Mouse (Mus musculus) intestine, embryonic 14.5 days (tissue): ENCODE measurements around the gene March4. TPM values are rescaled to one million over a fixed set of nuclear protein-coding genes. Genes with fewer than 3 reads are reported as not detected.
A peak's percentile ranks its signal among the peaks of the same experiment; 100 is the strongest.

Experiments
- ATAC-seq: fragments of 200-750 bp; cut with Nextera tagmentation; replicated peaks from 2 replicates; pipeline ENCODE4 v1.8.0; 2017; ENCODE audit warnings: low read depth, moderate number of reproducible peaks, moderate TSS enrichment, moderate library complexity; ENCODE audit not compliant: low FRiP score, low TSS enrichment
- DNase-seq: peaks from one replicate; pipeline ENCODE4 v3.0.0-alpha.2; 2018; ENCODE audit warnings: low spot score
- H3K27ac ChIP-seq: fragments of 300-500 bp; sonication (generic); 2 replicates; pipeline ENCODE4 v1.5.1; 2014; ENCODE audit warnings: low read depth, mild to moderate bottlenecking, control low read depth
- H3K27me3 ChIP-seq: fragments of 300-500 bp; sonication (generic); replicated peaks from 2 replicates; pipeline ENCODE4 v1.6.1; 2014; ENCODE audit warnings: low read length, control low read depth; ENCODE audit not compliant: control insufficient read depth, insufficient read depth
- H3K36me3 ChIP-seq: fragments of 300-500 bp; sonication (generic); 2 replicates; pipeline ENCODE4 v1.6.1; 2014; ENCODE audit warnings: low read length, control low read depth; ENCODE audit not compliant: control insufficient read depth, insufficient read depth
- H3K4me1 ChIP-seq: fragments of 300-500 bp; sonication (generic); replicated peaks from 2 replicates; pipeline ENCODE4 v1.6.1; 2014; ENCODE audit warnings: low read length, control low read depth, mixed read lengths; ENCODE audit not compliant: control insufficient read depth, insufficient read depth
- H3K4me2 ChIP-seq: fragments of 300-500 bp; sonication (generic); 2 replicates; pipeline ENCODE4 v1.6.1; 2014; ENCODE audit warnings: low read length
- H3K4me3 ChIP-seq: fragments of 300-500 bp; sonication (generic); 2 replicates; pipeline ENCODE4 v1.5.1; 2014; ENCODE audit warnings: low read depth, low read length, control low read depth, mixed read lengths
- H3K9ac ChIP-seq: fragments of 300-500 bp; sonication (generic); 2 replicates; pipeline ENCODE4 v1.6.1; 2014; ENCODE audit warnings: mild to moderate bottlenecking, low read length
- H3K9me3 ChIP-seq: fragments of 300-500 bp; sonication (generic); 2 replicates; pipeline ENCODE4 v1.6.1; 2016; ENCODE audit warnings: low read length, control low read depth; ENCODE audit not compliant: control insufficient read depth
- WGBS: fragments of 180-500 bp; shearing (Covaris S2); extraction: QIAGEN DNeasy Blood & Tissue Kit; methylation state at CpG from one replicate; pipeline ENCODE4 v1.1.7; 2014; 5-methylcytosine and 5-hydroxymethylcytosine counted together
- polyA plus RNA-seq: library from polyadenylated mRNA; unstranded; fragments of >200 nt; fragmentation: Nextera tagmentation; extraction: Ambion mirVana; gene quantifications from 2 replicates; pipeline ENCODE4 v1.2.1, GENCODE M21; 2014

Gene March4
- polyA plus RNA-seq, 1 experiment from 2014 or later, result 0.66 TPM

DNA sequence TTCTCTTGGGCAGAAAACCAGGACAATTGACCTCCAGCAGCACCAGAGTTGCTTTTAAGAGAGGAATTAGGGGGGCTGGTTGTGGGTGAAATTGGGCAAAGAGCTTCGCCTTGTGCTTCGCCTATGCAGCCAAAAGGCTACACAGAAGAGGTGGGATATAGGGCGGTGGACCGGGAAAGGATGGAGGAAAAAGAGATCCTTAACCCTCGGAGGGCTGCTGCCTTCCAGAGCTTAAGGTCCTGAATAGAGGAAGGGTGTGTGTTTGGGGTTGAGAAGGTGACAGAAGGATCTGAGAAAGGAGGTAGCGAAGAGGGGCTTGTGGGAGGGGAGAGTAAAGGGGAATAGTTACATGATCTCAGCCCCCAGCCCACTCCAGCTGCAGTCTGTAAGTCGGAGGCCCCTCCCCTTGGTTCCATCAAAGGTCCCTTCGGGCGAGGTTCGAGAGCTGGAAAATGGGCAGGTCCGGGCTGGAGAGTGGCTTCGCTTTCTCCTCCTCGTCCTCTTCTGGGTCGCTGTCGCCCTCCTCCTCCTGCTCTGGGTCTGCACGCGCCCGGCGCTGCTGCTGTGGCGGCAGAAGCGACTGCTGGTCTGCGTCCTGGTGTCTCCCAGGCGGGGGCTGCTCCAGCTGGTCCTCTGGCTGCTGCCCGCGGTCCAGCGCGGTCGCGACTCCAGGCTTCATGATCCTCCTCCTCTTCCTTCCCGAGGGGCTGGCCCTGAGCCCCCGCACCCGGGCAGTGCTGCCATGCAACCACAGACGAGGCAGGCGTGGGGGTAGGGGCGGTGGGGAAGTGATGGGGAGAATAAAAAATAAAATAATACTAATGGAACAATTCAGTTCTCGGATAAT, 782 bp downstream of the March4 start:
- peak; percentile 55 for DNase-seq
- peaks cover 9% of the 10 kb centered on the region; the same call in 1 of the 2 replicates for H3K4me1 ChIP-seq

DNA sequence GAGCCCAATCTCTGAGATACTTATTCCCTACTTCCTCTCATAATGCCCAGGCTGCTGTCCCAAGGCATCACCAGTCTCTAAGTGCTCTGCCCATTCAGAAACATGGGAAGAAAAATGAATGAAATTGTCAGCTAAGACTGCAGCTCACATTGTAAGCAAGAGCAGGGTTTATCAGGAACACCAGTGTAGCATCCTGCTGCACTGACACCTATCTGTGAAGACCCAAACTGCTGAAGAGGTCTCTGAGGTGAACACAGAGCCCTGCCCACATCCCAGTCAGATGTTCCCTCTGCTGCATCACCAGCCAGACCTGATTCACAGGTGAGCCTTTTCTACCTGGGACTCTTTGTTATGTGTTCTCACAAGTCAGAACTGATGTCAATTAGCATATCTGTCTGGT, 3.3 kb downstream of the March4 start:
- peaks cover 31% of the 10 kb centered on the region for H3K27me3 ChIP-seq
- ATAC-seq (no peak), DNase-seq (no peak)
- H3K4me3 ChIP-seq, result no peak overlapping the region
- no peak overlapping the region for H3K9ac ChIP-seq
- no peaks in the 10 kb centered on the region for H3K9me3 ChIP-seq
- H3K4me2 ChIP-seq, result no peak overlapping the region
- H3K27ac ChIP-seq, result no peak overlapping the region
- H3K36me3 ChIP-seq, result no peaks in the 10 kb centered on the region
- peaks cover 9% of the 10 kb centered on the region; the same call in 1 of the 2 replicates for H3K4me1 ChIP-seq

More for the DNA sequence above, 782 bp downstream of the March4 start:
- 3% methylated on average over 35 of the region's 36 CpGs for WGBS
- Histone ChIP-seq H3K4me2 (peak overlapping the region; percentile 55), H3K4me3 (peak overlapping the region; percentile 26), H3K9ac (no peak overlapping the region), H3K27ac (no peak overlapping the region), H3K27me3 (peaks cover 31% of the 10 kb centered on the region), H3K9me3 (no peaks in the 10 kb centered on the region), H3K36me3 (no peaks in the 10 kb centered on the region)
- 0 out of 2 replicates have a peak, but pooled peaks have one; percentile 27 for ATAC-seq

DNA sequence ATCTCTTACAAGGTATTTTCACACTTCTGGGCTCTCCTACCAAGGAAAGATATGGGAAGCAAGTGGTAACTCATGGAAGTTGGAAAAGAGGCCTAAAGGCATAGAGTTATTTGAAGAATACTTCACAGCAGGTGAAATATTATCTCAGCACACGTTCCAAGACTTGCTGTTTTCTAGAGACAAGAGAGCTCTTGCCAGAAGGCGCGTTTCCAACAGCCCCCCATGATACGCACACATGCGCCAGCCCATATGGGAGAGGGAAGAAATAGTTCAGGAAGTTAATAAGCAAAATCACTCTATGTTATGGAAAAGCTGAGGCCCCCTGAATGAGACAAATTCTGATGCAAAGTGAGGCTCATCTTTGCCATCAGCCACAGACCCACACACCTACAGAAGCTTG, 3.8 kb downstream of the March4 start:
- Histone ChIP-seq H3K36me3 (no peaks in the 10 kb centered on the region), H3K27ac (no peak overlapping the region), H3K4me2 (no peak overlapping the region), H3K4me1 (peaks cover 9% of the 10 kb centered on the region; the same call in 1 of the 2 replicates), H3K9ac (no peak overlapping the region), H3K4me3 (no peak overlapping the region), H3K9me3 (no peaks in the 10 kb centered on the region), H3K27me3 (peaks cover 31% of the 10 kb centered on the region)
- no peak for DNase-seq
- ATAC-seq, result no peak
- 83% methylated on average over 5 of the region's 5 CpGs for WGBS

DNA sequence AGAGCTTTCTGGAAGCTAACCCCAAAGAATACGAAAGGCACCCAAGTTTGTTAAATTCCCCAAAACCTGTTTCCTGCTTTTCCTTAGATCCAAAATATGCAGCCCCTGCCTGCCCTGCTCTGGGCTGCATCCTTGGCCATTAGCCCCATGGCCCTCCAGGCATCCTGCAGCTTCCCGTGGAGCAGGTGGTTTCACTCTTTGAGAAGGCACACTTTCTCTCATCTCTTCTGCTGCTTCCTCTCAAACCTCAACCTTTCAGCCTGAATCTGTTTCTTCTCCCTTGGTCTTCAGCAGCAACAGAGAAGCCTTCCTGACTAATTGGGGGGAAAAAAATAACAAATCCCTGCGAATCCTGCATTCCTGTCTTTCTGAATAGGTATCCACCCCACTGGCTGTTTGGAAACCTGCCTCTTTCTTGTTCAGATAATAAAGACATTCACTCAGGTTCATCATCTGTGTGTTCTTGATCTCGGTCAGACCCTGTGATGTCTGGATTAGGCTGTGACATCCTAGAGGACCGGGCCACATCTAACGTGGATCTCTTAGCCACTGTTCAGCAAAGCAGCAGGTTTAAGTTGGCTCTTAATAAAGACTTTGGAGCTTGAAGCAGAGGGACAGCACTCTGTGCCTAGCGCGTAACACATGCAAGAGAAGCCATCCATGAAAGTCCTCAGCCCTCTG, 6.1 kb downstream of the March4 start:
- 74% methylated on average over 8 of the region's 8 CpGs for WGBS
- no peaks in the 10 kb centered on the region for H3K9me3 ChIP-seq
- H3K4me1 ChIP-seq, result no peaks in the 10 kb centered on the region
- H3K9ac ChIP-seq, result no peak overlapping the region
- DNase-seq, result no peak
- H3K4me3 ChIP-seq, result no peak overlapping the region
- no peak for ATAC-seq
- H3K27me3 ChIP-seq, result peaks cover 18% of the 10 kb centered on the region
- no peak overlapping the region for H3K27ac ChIP-seq
- H3K36me3 ChIP-seq, result no peaks in the 10 kb centered on the region
- no peak overlapping the region for H3K4me2 ChIP-seq

DNA sequence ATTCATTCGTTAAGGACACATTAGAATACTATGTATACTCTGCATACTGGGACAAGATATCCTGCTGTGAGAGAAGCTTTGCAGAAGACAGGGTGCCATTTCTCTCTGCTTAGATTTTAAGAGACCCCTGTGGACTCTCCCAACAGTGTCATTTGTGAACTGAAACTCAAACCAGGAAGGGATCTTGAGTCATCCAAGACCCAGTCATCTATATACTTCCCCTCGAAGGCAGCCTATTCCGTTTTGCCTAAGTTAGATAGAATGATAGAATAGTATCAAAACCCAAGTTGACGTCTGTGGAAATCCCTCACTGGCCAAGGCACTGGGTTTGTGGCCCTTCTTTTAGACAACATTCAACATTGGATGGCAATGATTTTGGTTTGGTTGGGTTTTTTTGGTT, 7.5 kb downstream of the March4 start:
- Histone ChIP-seq H3K9me3 (no peaks in the 10 kb centered on the region), H3K27me3 (peaks cover 4% of the 10 kb centered on the region), H3K36me3 (no peaks in the 10 kb centered on the region), H3K4me2 (no peak overlapping the region), H3K4me1 (no peaks in the 10 kb centered on the region), H3K27ac (no peak overlapping the region), H3K9ac (no peak overlapping the region), H3K4me3 (no peak overlapping the region)
- DNase-seq (no peak), ATAC-seq (no peak)
- WGBS, result 81% methylated on average over 4 of the region's 4 CpGs

DNA sequence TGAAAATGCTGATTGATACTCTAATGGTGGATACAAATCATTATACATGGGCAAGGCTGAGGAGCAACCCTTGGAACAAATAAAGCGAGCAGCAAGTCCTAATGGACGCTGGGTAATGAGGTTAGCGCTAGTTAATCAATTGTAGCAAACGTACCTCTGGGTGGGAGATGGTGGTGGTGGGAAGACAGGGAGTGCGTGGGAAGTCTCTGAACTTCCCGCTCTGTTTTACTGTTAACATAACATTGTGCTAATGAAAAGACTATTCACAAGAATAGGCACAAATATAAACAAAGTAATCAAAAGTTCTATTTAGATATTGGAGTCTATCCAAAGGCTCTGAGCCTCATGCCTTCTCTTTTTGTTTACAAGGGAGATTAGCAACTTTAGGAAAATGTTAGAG, 13.1 kb downstream of the March4 start:
- Histone ChIP-seq H3K4me2 (no peak overlapping the region), H3K36me3 (no peaks in the 10 kb centered on the region), H3K27ac (no peak overlapping the region), H3K4me3 (no peak overlapping the region), H3K9ac (no peak overlapping the region), H3K9me3 (no peaks in the 10 kb centered on the region), H3K4me1 (no peaks in the 10 kb centered on the region), H3K27me3 (no peaks in the 10 kb centered on the region)
- DNase-seq (no peak), ATAC-seq (no peak)
- WGBS, result 53% methylated on average over 6 of the region's 6 CpGs

DNA sequence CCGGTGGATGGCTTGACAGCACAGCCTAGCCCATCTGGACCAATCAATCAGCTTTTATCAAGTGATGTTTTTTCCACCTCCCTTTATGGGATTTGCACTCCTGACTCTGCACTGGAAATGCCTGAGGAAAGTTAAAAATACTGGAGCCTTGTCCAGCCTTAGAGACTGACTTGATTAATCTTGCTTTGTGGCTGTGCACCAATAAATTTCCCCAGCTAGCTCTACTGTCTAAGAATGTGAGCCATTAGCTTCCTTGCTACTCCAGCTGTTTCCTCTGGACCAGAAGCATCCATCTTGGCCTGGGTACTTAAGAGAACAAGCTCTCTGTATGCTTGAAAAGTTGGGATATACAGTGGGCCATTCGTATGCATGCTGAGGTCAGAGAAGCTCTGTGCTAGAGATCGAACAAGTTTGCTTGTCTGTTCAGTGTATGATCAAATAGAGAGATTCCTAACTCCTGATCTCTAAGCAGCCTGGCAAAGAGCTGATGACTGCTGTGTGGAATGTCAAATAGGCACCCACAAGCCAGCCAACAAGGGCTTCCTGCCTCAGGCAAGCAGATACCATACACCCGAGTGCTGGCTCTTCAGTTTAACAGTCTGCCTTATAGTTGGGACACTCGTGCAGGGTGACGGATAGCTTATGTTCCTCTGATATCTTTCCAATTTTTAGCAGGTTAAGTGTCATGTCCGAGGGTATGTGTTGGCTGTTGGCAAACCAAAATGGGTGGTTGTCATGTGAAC, 25.8 kb downstream of the March4 start:
- H3K4me2 ChIP-seq, result no peak overlapping the region
- no peak overlapping the region for H3K9ac ChIP-seq
- H3K4me1 ChIP-seq, result no peaks in the 10 kb centered on the region
- no peak overlapping the region for H3K4me3 ChIP-seq
- ATAC-seq (no peak), DNase-seq (no peak)
- H3K36me3 ChIP-seq, result no peaks in the 10 kb centered on the region
- no peaks in the 10 kb centered on the region for H3K9me3 ChIP-seq
- 65% methylated on average over 7 of the region's 7 CpGs for WGBS
- no peak overlapping the region for H3K27ac ChIP-seq
- H3K27me3 ChIP-seq, result no peaks in the 10 kb centered on the region

DNA sequence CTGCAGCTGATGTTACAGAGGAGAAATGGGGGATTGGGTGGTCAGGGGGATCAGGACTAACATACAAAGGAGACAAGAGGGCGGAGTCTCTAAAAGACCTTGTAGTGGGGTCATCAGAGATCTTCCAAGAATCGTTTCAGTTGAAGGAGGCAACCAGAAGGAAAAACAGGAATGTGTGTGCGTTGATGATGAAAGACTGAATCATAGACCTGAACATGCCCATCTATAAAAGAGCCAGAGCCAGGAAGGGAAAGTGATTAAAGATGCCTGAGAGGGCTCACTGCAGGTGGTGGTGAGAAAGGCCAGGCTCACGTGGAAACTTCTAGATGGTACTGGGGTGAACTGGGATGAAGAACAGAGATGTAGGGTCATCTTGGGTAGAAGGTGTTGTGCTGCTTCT, 27.2 kb downstream of the March4 start:
- Histone ChIP-seq H3K4me3 (no peak overlapping the region), H3K4me1 (no peaks in the 10 kb centered on the region), H3K9ac (no peak overlapping the region), H3K36me3 (no peaks in the 10 kb centered on the region), H3K27me3 (no peaks in the 10 kb centered on the region), H3K4me2 (no peak overlapping the region), H3K27ac (no peak overlapping the region), H3K9me3 (no peaks in the 10 kb centered on the region)
- ATAC-seq (no peak), DNase-seq (no peak)
- WGBS, result 73% methylated on average over 4 of the region's 4 CpGs
